Mouse (Mus musculus) bone marrow macrophage, adult 2 months (primary cell): ENCODE measurements around the gene Cd101.

ENCODE experiments used
- CTCF ChIP-seq: IDR thresholded peaks from 2 replicates; pipeline ENCODE4 v1.5.1; 2012; ENCODE audit warnings: low read depth, mild to moderate bottlenecking, low read length, moderate library complexity
- POLR2A ChIP-seq: IDR thresholded peaks from 2 replicates; pipeline ENCODE4 v1.6.1; 2012; ENCODE audit warnings: mild to moderate bottlenecking, low read depth, low read length, borderline replicate concordance

DNA sequence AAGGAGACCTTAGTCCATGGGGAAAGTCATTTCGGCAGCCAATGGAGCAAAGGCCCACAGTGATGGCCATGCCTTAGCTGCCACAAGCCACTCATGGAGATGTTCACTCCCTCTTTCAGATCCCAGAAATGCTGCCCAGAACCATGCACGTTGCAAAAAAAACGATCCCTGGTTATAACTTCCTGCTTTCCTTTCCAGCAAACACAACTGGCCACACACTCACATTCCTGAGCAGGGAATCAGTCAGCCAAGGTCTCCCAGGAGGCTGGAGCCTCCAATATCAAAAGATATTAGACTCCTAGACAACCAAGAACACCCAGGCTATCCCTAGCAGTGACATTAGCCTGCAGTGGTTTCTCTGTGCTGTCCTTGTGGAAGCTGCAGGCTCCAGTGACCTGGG is 46.5 kb upstream of the Cd101 start:
- no peak for TF ChIP-seq CTCF
- no peak for TF ChIP-seq POLR2A
